In the genomic region with DNA sequence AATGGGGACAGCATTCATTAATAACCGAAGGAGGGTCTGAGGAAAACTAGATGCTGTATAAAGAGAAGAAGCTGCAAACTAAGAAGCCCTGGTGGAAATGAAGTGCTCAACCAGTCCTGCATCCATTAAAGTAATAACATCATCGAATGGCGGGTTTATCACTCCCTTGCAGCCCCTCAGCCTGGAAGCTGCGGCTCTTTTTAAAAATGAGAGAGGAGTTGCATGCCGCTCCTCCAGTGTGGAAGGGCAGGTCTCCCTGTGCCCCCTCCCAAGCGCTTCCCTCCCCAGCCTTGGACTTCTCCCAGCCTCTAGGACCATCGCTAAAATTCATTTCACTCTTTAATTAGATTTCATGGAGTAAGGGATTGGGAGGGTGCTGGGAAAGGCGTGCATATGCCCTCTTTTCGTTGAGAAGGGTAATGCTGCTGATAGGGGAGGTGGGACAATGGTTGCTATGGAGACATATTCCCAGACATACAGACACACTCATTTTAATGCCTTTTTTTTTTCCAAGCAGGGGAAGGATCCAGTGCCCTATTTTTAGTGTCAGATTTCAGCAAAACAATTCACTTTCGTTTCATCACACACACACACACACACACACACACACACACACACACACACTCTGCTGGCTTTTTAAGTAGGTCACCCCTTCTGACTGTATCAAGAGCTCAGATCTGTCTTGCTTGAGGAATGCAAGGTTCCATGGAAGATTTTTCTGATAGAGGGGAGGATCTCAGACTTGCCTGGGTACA, we compare ENCODE assay signal across 9 mouse cellular contexts. TPM values are rescaled to one million over a fixed set of nuclear protein-coding genes. Genes with fewer than 3 reads are reported as not detected.
A peak's percentile ranks its signal among the peaks of the same experiment; 100 is the strongest.
DNase-seq lines count a peak whose midpoint lies in the region; ATAC-seq and TF ChIP-seq lines count a peak whose summit lies in the region.
"Had no signal": no experiment of that assay in that cellular context is flagged by ENCODE, and none has a peak within 500 bp of the region (broad histone marks: within the 10 kb centered on the region; RNA-seq: fewer than 3 reads in every experiment).

No protein-coding gene starts in this region.

- H3K79me2 ChIP-seq in myocyte (ENCODE audit: control insufficient read depth, insufficient read depth): no peaks in the 10 kb centered on the region

- peak overlapping the region; percentile 63 for H3K27ac ChIP-seq in gastrocnemius, adult 2 months
- peak overlapping the region; percentile 67 for H3K27ac ChIP-seq in forebrain, embryonic 10.5 days
- H3K27ac ChIP-seq in kidney, postnatal 0 days: no peak overlapping the region
- H3K27ac ChIP-seq: liver, embryonic 15.5 days had no signal

- no peak overlapping the region for H3K9ac ChIP-seq in kidney, postnatal 0 days (ENCODE audit: low read depth, low read length)
- H3K9ac ChIP-seq: liver, embryonic 15.5 days had no signal

- H3K9me3 ChIP-seq in forebrain, embryonic 10.5 days: no peaks in the 10 kb centered on the region; the same call in 1 of the 2 replicates
- no peaks in the 10 kb centered on the region; the same call in 1 of the 2 replicates for H3K9me3 ChIP-seq in kidney, postnatal 0 days (replicated peaks; ENCODE audit: low read length)
- H3K9me3 ChIP-seq: liver, embryonic 15.5 days had no signal

- no peak for DNase-seq in gastrocnemius, adult 2 months
- no peak for DNase-seq in gastrocnemius, postnatal 4 days (ENCODE audit: low spot score in 2 of 2)
- peak; percentile 78 for DNase-seq in Muller cell, postnatal 12 days (ENCODE audit: inconsistent ontology term)
- no peak for DNase-seq in forebrain, embryonic 10.5 days (ENCODE audit: extremely low spot score, low spot score)
- DNase-seq in kidney, postnatal 0 days (ENCODE audit: low spot score): peak; percentile 37

- peaks cover 24% of the 10 kb centered on the region for H3K4me1 ChIP-seq in forebrain, embryonic 10.5 days
- H3K4me1 ChIP-seq in kidney, postnatal 0 days (replicated peaks; ENCODE audit: insufficient read depth, low read length): no peaks in the 10 kb centered on the region
- H3K4me1 ChIP-seq: liver, embryonic 15.5 days had no signal

- no peaks in the 10 kb centered on the region for H3K36me3 ChIP-seq in forebrain, embryonic 10.5 days (replicated peaks)
- no peaks in the 10 kb centered on the region for H3K36me3 ChIP-seq in kidney, postnatal 0 days (ENCODE audit: insufficient read depth, low read length)
- no peaks in the 10 kb centered on the region for H3K36me3 ChIP-seq in myocyte (ENCODE audit: control insufficient read depth, insufficient read depth)
- H3K36me3 ChIP-seq: liver, embryonic 15.5 days had no signal

- intact Hi-C loops in gastrocnemius, adult 2 months (cut with DNase I): no loop called here

- no peak for ATAC-seq in kidney, postnatal 0 days (replicated peaks; ENCODE audit: low FRiP score, low read depth)
- ATAC-seq in megakaryocyte progenitor cell, adult 5-6 weeks (replicated peaks; ENCODE audit: poor library complexity): no peak
- no peak for ATAC-seq in erythroid progenitor cell, adult 5-6 weeks (replicated peaks; ENCODE audit: low FRiP score, poor library complexity, severe bottlenecking)

- no peak for TF ChIP-seq POLR2A in myocyte (IDR thresholded peaks at IDR 0.05; ENCODE audit: insufficient read length, low read depth)

- peak overlapping the region; percentile 46 for H3K4me3 ChIP-seq in gastrocnemius, adult 2 months
- H3K4me3 ChIP-seq in forebrain, embryonic 10.5 days: no peak overlapping the region
- H3K4me3 ChIP-seq in kidney, postnatal 0 days (replicated peaks; ENCODE audit: low read depth, low read length): no peak overlapping the region
- H3K4me3 ChIP-seq in myocyte: no peak overlapping the region
- H3K4me3 ChIP-seq: liver, embryonic 15.5 days had no signal

- WGBS in forebrain, embryonic 10.5 days: 61% methylated on average over 10 of the region's 10 CpGs
- 32% methylated on average over 10 of the region's 10 CpGs for WGBS in kidney, postnatal 0 days

- no peak overlapping the region for H3ac ChIP-seq in myocyte (ENCODE audit: control insufficient read depth, insufficient read length)

- H3K4me2 ChIP-seq in kidney, postnatal 0 days (ENCODE audit: low read length): peak overlapping the region; percentile 37
- peak overlapping the region; percentile 32 for H3K4me2 ChIP-seq in myocyte (ENCODE audit: low read depth)
- H3K4me2 ChIP-seq: liver, embryonic 15.5 days had no signal

- TF ChIP-seq CTCF in gastrocnemius, adult 2 months (IDR thresholded peaks at IDR 0.05): no peak
- no peak for TF ChIP-seq CTCF in kidney, postnatal 0 days (IDR thresholded peaks at IDR 0.05; ENCODE audit: low read depth)

- H3K27me3 ChIP-seq in forebrain, embryonic 10.5 days (ENCODE audit: poor library complexity, severe bottlenecking): no peaks in the 10 kb centered on the region
- H3K27me3 ChIP-seq in kidney, postnatal 0 days (ENCODE audit: insufficient read depth, low read length): no peaks in the 10 kb centered on the region
- H3K27me3 ChIP-seq in myocyte (ENCODE audit: control insufficient read depth, insufficient read depth, insufficient read length): no peaks in the 10 kb centered on the region
- H3K27me3 ChIP-seq: liver, embryonic 15.5 days had no signal

TF ChIP-seq in myocyte, 11 proteins besides CTCF, POLR2A, EP300 and RAD21:
- TF ChIP-seq SRF (IDR thresholded peaks at IDR 0.05; ENCODE audit: control insufficient read depth, insufficient read length, low read depth) (no peak), POLR2AphosphoS2 (IDR thresholded peaks at IDR 0.05; ENCODE audit: insufficient read length, low read depth) (no peak), TCF12 (IDR thresholded peaks at IDR 0.05; ENCODE audit: insufficient read depth, poor library complexity, severe bottlenecking) (no peak), E2F4 (IDR thresholded peaks at IDR 0.05; ENCODE audit: insufficient read depth) (no peak), MYOG (IDR thresholded peaks at IDR 0.05; ENCODE audit: control insufficient read depth in 1 of 3, insufficient read depth in 1 of 3, insufficient read length in 2 of 3, low read depth in 2 of 3) (no peak), TCF3 (IDR thresholded peaks at IDR 0.05; ENCODE audit: insufficient read length, low read depth) (no peak), USF1 (IDR thresholded peaks at IDR 0.05; ENCODE audit: low read depth) (no peak), REST (IDR thresholded peaks at IDR 0.05; ENCODE audit: insufficient read depth, insufficient read length) (no peak), MYOD1 (IDR thresholded peaks at IDR 0.05; ENCODE audit: control insufficient read depth in 1 of 3, insufficient read length in 2 of 3, low read depth in 2 of 3) (no peak), CEBPB (IDR thresholded peaks at IDR 0.05; ENCODE audit: insufficient read depth, poor library complexity, severe bottlenecking) (no peak), MAX (IDR thresholded peaks at IDR 0.05; ENCODE audit: low read depth) (no peak)

RNA-seq across cellular contexts. Expression of a gene that starts 35.4 kb away (rescaled TPM):
- 10 to 100 TPM in 1 of 2 experiments, 1 to 10 TPM in 1; 6.9 to 13.8 TPM for total RNA-seq in gastrocnemius, adult 2 months (2021)
- total RNA-seq in gastrocnemius, postnatal 4 days (2021): 10 to 100 TPM; 87.5 to 90.5 TPM
- polyA plus RNA-seq in forebrain, embryonic 10.5 days (2016; fragmentation: Nextera tagmentation; extraction: Ambion mirVana): 3.2 and 3.3 TPM in 2 replicates
- polyA plus RNA-seq in kidney, postnatal 0 days (2015; fragmentation: Nextera tagmentation; extraction: Ambion mirVana): 2.1 and 2.5 TPM in 2 replicates
- polyA plus RNA-seq in myocyte (2012; fragmentation: generic; extraction: Trizol): 62.8 TPM
- 0.02 and 0.05 TPM in 2 replicates for total RNA-seq in megakaryocyte progenitor cell, adult 5-6 weeks (2015)
- total RNA-seq in megakaryocyte progenitor cell, adult 5-6 weeks (2017): 0.12 TPM in 1 of 2 replicates, not detected in the other
- 0.84 TPM in 1 of 2 replicates, not detected in the other for total RNA-seq in erythroid progenitor cell, adult 5-6 weeks (2015; ENCODE audit: low replicate concordance)
- total RNA-seq in erythroid progenitor cell, adult 5-6 weeks (2017; ENCODE audit: low replicate concordance): not detected in 2 replicates

Comparison
In these comparisons a context has a peak if more than half of its experiments do, and no peak if none do; other contexts are left out.
1. RNA of a gene that starts 35.4 kb away (total RNA-seq): 87.5 to 90.5 TPM in gastrocnemius, postnatal 4 days; 6.9 to 13.8 TPM in gastrocnemius, adult 2 months, 0.84 TPM in erythroid progenitor cell, adult 5-6 weeks and 0.02 to 0.12 TPM in megakaryocyte progenitor cell, adult 5-6 weeks; every median in the first group is over 4 times any median in the second.
2. DNase-seq: peak in Muller cell, postnatal 12 days (single experiment) and kidney, postnatal 0 days (single experiment); none in gastrocnemius, adult 2 months (single experiment), gastrocnemius, postnatal 4 days (0 of 2) and forebrain, embryonic 10.5 days (single experiment).